Mouse (Mus musculus) CH12.LX (cell line): ENCODE measurements around the gene Ganc. TPM values are rescaled to one million over a fixed set of nuclear protein-coding genes. Genes with fewer than 3 reads are reported as not detected.

Source experiments
- DNase-seq: peaks from one replicate; pipeline ENCODE4 v3.0.0-alpha.2; 2013; ENCODE audit errors: extremely low read depth
- H3K27ac ChIP-seq: 2 replicates; pipeline ENCODE4 v1.5.1; 2012; ENCODE audit warnings: low read depth, mild to moderate bottlenecking, control low read depth, moderate library complexity; ENCODE audit not compliant: insufficient read depth
- H3K27me3 ChIP-seq: replicated peaks from 2 replicates; pipeline ENCODE3; 2012; ENCODE audit warnings: inconsistent platforms
- H3K36me3 ChIP-seq, 2 experiments: replicated peaks in 1 of 2; 2 replicates each; pipeline versions ENCODE3 to v1.6.1; 2012; ENCODE audit warnings: inconsistent platforms in 1 of 2, low read length in 1 of 2, mild to moderate bottlenecking in 1 of 2, mixed read lengths in 1 of 2, moderate library complexity in 1 of 2; ENCODE audit not compliant: control insufficient read depth in 1 of 2, insufficient read depth in 1 of 2
- H3K4me1 ChIP-seq, 2 experiments: 2 replicates each; pipeline ENCODE4 v1.6.1; 2012; ENCODE audit warnings: inconsistent platforms in 1 of 2, moderate library complexity in 1 of 2; ENCODE audit not compliant: insufficient read depth in 2 of 2, control insufficient read depth in 1 of 2
- H3K4me2 ChIP-seq: 2 replicates; pipeline ENCODE4 v1.6.1; 2012; ENCODE audit warnings: low read depth, mild to moderate bottlenecking, control low read depth; ENCODE audit not compliant: poor library complexity, insufficient read depth, severe bottlenecking
- H3K4me3 ChIP-seq, 3 experiments: fragments of 150-350 bp in 1 of 3; sonication (generic) in 1 of 3; replicated peaks in 1 of 3; 2 replicates each; pipeline versions ENCODE3 to v1.5.1; 2011 to 2012; ENCODE audit warnings: low read depth in 2 of 3, low read length in 2 of 3, mild to moderate bottlenecking in 2 of 3, moderate library complexity in 2 of 3, control low read depth in 1 of 3, improper control_type of control experiment in 1 of 3, inconsistent platforms in 1 of 3, mixed read lengths in 1 of 3; ENCODE audit not compliant: poor library complexity in 1 of 3
- H3K79me2 ChIP-seq: replicated peaks from 2 replicates; pipeline ENCODE4 v1.6.1; 2012; ENCODE audit warnings: mild to moderate bottlenecking, moderate library complexity; ENCODE audit not compliant: control insufficient read depth, poor library complexity, insufficient read depth, severe bottlenecking; ENCODE audit errors: extremely low read depth
- H3K9ac ChIP-seq: 2 replicates; pipeline ENCODE4 v1.6.1; 2012; ENCODE audit warnings: low read depth, mild to moderate bottlenecking, control low read depth, moderate library complexity; ENCODE audit not compliant: insufficient read depth
- H3K9me3 ChIP-seq: replicated peaks from 2 replicates; pipeline ENCODE3; 2012; ENCODE audit warnings: low read length, inconsistent platforms, mixed read lengths
- BHLHE40 ChIP-seq: IDR thresholded peaks from 2 replicates; pipeline ENCODE4 v1.6.1; 2011; ENCODE audit warnings: mild to moderate bottlenecking, low read depth, low read length, improper control_type of control experiment
- CHD1 ChIP-seq: IDR thresholded peaks from 2 replicates; pipeline ENCODE4 v1.6.1; 2012; ENCODE audit warnings: low read depth, low read length, improper control_type of control experiment, inconsistent platforms
- CHD2 ChIP-seq: IDR thresholded peaks from 2 replicates; pipeline ENCODE4 v1.6.1; 2011; ENCODE audit warnings: low read length, improper control_type of control experiment
- CTCF ChIP-seq, 2 experiments: IDR thresholded peaks in 1 of 2; conservative IDR thresholded peaks in 1 of 2; 2 replicates each; pipeline ENCODE4 v1.5.1; 2011 to 2012; ENCODE audit warnings: low read depth in 2 of 2, low read length in 2 of 2, improper control_type of control experiment in 1 of 2, inconsistent platforms in 1 of 2, mild to moderate bottlenecking in 1 of 2, moderate library complexity in 1 of 2
- E2F4 ChIP-seq: IDR thresholded peaks from 2 replicates; pipeline ENCODE4 v1.6.1; 2011; ENCODE audit warnings: low read depth, low read length, improper control_type of control experiment; ENCODE audit not compliant: insufficient replicate concordance
- ELF1 ChIP-seq: IDR thresholded peaks from 2 replicates; pipeline ENCODE4 v1.6.1; 2014; ENCODE audit warnings: low read depth, mild to moderate bottlenecking, inconsistent platforms, low read length, improper control_type of control experiment
- ETS1 ChIP-seq: conservative IDR thresholded peaks from 2 replicates; pipeline ENCODE4 v1.6.1; 2012; ENCODE audit warnings: low read depth, mild to moderate bottlenecking, inconsistent platforms, low read length, improper control_type of control experiment, moderate library complexity
- GABPA ChIP-seq: IDR thresholded peaks from 2 replicates; pipeline ENCODE4 v1.6.1; 2012; ENCODE audit warnings: low read depth, low read length, improper control_type of control experiment, inconsistent platforms; ENCODE audit not compliant: insufficient replicate concordance
- HCFC1 ChIP-seq: IDR thresholded peaks from 2 replicates; pipeline ENCODE4 v1.6.1; 2012; ENCODE audit warnings: low read depth, mild to moderate bottlenecking, inconsistent platforms, low read length, improper control_type of control experiment
- IRF4 ChIP-seq: IDR thresholded peaks from 2 replicates; pipeline ENCODE4 v1.6.1; 2014; ENCODE audit warnings: low read depth, mild to moderate bottlenecking, inconsistent platforms, low read length, improper control_type of control experiment
- MAFK ChIP-seq: IDR thresholded peaks from 2 replicates; pipeline ENCODE4 v1.6.1; 2011; ENCODE audit warnings: low read length, improper control_type of control experiment; ENCODE audit not compliant: insufficient replicate concordance
- MAX ChIP-seq: IDR thresholded peaks from 2 replicates; pipeline ENCODE4 v1.6.1; 2011; ENCODE audit warnings: low read length, improper control_type of control experiment
- MAZ ChIP-seq: IDR thresholded peaks from 2 replicates; pipeline ENCODE4 v1.6.1; 2012; ENCODE audit warnings: low read depth, mild to moderate bottlenecking, inconsistent platforms, low read length, improper control_type of control experiment, moderate library complexity
- MEF2A ChIP-seq: IDR thresholded peaks from 2 replicates; pipeline ENCODE4 v1.6.1; 2014; ENCODE audit warnings: low read depth, mild to moderate bottlenecking, inconsistent platforms, low read length, improper control_type of control experiment, borderline replicate concordance
- MXI1 ChIP-seq: IDR thresholded peaks from 2 replicates; pipeline ENCODE4 v1.6.1; 2011; ENCODE audit warnings: mild to moderate bottlenecking, low read depth, low read length, improper control_type of control experiment
- MYC ChIP-seq: IDR thresholded peaks from 2 replicates; pipeline ENCODE4 v1.6.1; 2011; ENCODE audit warnings: low read depth, mild to moderate bottlenecking, improper control_type of control experiment, low read length
- NELFE ChIP-seq: IDR thresholded peaks from 2 replicates; pipeline ENCODE4 v1.6.1; 2011; ENCODE audit warnings: low read depth, low read length, improper control_type of control experiment
- NRF1 ChIP-seq: IDR thresholded peaks from 2 replicates; pipeline ENCODE4 v1.6.1; 2014; ENCODE audit warnings: low read depth, mild to moderate bottlenecking, inconsistent platforms, low read length, improper control_type of control experiment, moderate library complexity
- PAX5 ChIP-seq: IDR thresholded peaks from 2 replicates; pipeline ENCODE4 v1.6.1; 2012; ENCODE audit warnings: low read length, inconsistent platforms, mixed read lengths
- POLR2A ChIP-seq: IDR thresholded peaks from 2 replicates; pipeline ENCODE4 v1.6.1; 2011; ENCODE audit warnings: low read depth, mild to moderate bottlenecking, improper control_type of control experiment, low read length
- RAD21 ChIP-seq: IDR thresholded peaks from 2 replicates; pipeline ENCODE4 v1.6.1; 2011; ENCODE audit warnings: low read depth, mild to moderate bottlenecking, low read length, improper control_type of control experiment, moderate library complexity
- RCOR1 ChIP-seq: conservative IDR thresholded peaks from 2 replicates; pipeline ENCODE4 v1.6.1; 2012; ENCODE audit warnings: low read depth, mild to moderate bottlenecking, inconsistent platforms, low read length, improper control_type of control experiment
- SIN3A ChIP-seq: IDR thresholded peaks from 2 replicates; pipeline ENCODE4 v1.6.1; 2012; ENCODE audit warnings: low read length, improper control_type of control experiment, inconsistent platforms
- SMC3 ChIP-seq: IDR thresholded peaks from 2 replicates; pipeline ENCODE4 v1.6.1; 2011; ENCODE audit warnings: low read depth, low read length, improper control_type of control experiment
- TBP ChIP-seq: conservative IDR thresholded peaks from 2 replicates; pipeline ENCODE4 v1.6.1; 2011; ENCODE audit warnings: low read depth, low read length, improper control_type of control experiment
- TCF12 ChIP-seq: IDR thresholded peaks from 2 replicates; pipeline ENCODE4 v1.6.1; 2014; ENCODE audit warnings: low read depth, mild to moderate bottlenecking, inconsistent platforms, low read length, improper control_type of control experiment
- UBTF ChIP-seq: IDR thresholded peaks from 2 replicates; pipeline ENCODE4 v1.6.1; 2012; ENCODE audit warnings: low read depth, mild to moderate bottlenecking, inconsistent platforms, low read length, improper control_type of control experiment, moderate library complexity
- USF1 ChIP-seq: IDR thresholded peaks from 2 replicates; pipeline ENCODE4 v1.6.1; 2014; ENCODE audit warnings: low read depth, mild to moderate bottlenecking, inconsistent platforms, low read length, improper control_type of control experiment
- USF2 ChIP-seq: conservative IDR thresholded peaks from 2 replicates; pipeline ENCODE4 v1.6.1; 2011; ENCODE audit warnings: low read depth, low read length, improper control_type of control experiment
- ZC3H11A ChIP-seq: IDR thresholded peaks from 2 replicates; pipeline ENCODE4 v1.6.1; 2012; ENCODE audit warnings: low read depth, mild to moderate bottlenecking, inconsistent platforms, low read length, improper control_type of control experiment
- ZKSCAN1 ChIP-seq: IDR thresholded peaks from 2 replicates; pipeline ENCODE4 v1.6.1; 2012; ENCODE audit warnings: low read depth, inconsistent platforms, low read length, improper control_type of control experiment, borderline replicate concordance
- ZMIZ1 ChIP-seq: IDR thresholded peaks from 2 replicates; pipeline ENCODE4 v1.6.1; 2012; ENCODE audit warnings: low read depth, mild to moderate bottlenecking, inconsistent platforms, low read length, improper control_type of control experiment
- dilution Hi-C: fragments of 300-500 bp; cut with MboI; formaldehyde crosslinking; loops from 2 replicates; pipeline ENCODE4 v1.14.3; 2020; ENCODE audit warnings: low sequenced_read_pairs; ENCODE audit not compliant: extremely low pct_unique_long_range_greater_than_20kb, extremely low pct_ligation_motif_present
- in situ Hi-C: fragments of 300-500 bp; cut with MboI; formaldehyde crosslinking; loops from 3 replicates; pipeline ENCODE4 v1.14.3; 2019; ENCODE audit warnings: low sequenced_read_pairs, low pct_ligation_motif_present, low pct_unique_long_range_greater_than_20kb, mixed read lengths
- polyA plus RNA-seq: library from polyadenylated mRNA; unstranded; fragments of >175 nt; gene quantifications from 2 replicates; pipeline ENCODE4 v1.2.1, GENCODE M21; 2012; ENCODE audit warnings: low read depth; ENCODE audit not compliant: insufficient read length
- total RNA-seq, 2 experiments: library from RNA; depleted of rRNA; stranded (reverse); fragments of 300-350 nt in 1 of 2; fragments of >200 nt in 1 of 2; gene quantifications; 2 replicates each; pipeline ENCODE4 v1.2.3; 2012 to 2014

Ganc gene
- total and polyA plus RNA-seq, 3 experiments: 7.0 to 9.6 (median 9.5) TPM

DNA sequence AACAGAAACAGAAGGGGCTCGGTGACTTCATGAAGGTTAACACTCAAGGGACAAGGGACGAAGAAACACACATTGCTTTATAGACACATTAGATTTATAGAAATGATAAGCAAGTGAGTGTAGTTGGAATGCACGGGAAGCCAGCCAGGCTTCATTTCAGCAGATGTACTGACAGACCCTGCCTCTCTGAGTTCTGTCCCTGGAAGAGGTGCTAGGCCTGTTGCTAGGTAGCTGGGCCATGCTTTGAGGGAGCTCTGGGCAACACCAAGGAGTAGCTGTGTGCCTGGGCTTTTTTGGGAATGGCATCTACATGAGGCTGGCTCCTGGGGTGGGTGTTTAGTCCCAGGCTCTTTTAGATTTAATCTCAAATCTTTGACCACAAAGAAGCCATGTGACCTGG, 92.8 kb downstream of the Ganc start:
- Histone ChIP-seq H3K4me2 (no peak overlapping the region), H3K79me2 (no peaks in the 10 kb centered on the region), H3K27ac (no peak overlapping the region), H3K9ac (no peak overlapping the region), H3K36me3 (peaks cover 0 to 28% of the 10 kb centered on the region in 2 experiments), H3K27me3 (no peaks in the 10 kb centered on the region), H3K9me3 (no peaks in the 10 kb centered on the region), H3K4me1 (peaks cover 20 to 32% of the 10 kb centered on the region in 2 experiments), H3K4me3 (no peak overlapping the region)
- DNase-seq: no peak
- dilution Hi-C loops: no loop called here
- TF ChIP-seq SIN3A: no peak
- no peak for TF ChIP-seq CHD2
- no peak for TF ChIP-seq USF2
- TF ChIP-seq POLR2A: no peak
- no peak for TF ChIP-seq ZKSCAN1
- no peak for TF ChIP-seq PAX5
- TF ChIP-seq NRF1: no peak
- no peak for TF ChIP-seq MYC
- TF ChIP-seq RCOR1: no peak
- no peak for TF ChIP-seq UBTF
- TF ChIP-seq RAD21: no peak
- in situ Hi-C loops: no loop called here

DNA sequence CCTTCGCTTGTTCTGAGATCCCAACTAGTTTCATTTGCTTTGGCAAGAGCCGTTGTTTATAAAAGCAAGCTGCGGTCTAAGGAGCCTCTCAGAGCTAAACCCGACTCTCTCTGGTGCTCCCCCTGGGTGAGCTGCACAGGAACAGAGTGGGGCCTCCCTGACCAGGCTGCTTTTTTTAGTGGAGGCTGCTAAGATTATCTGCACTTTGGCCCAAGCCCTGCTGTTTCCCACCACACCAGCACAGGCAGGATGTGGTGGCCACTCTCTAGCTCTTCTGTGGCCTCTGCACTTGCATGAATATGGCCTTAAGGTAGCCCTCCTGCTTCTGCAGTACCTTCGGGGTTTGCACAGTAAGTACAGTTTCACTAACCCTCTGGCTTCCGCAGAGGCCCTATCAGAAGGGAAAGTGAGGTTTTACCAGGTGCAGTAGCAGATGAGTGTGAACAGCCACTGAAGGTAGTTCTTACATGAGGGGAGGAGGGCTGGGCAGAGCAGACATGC, 96.3 kb downstream of the Ganc start:
- Histone ChIP-seq H3K9me3 (no peaks in the 10 kb centered on the region), H3K27me3 (no peaks in the 10 kb centered on the region), H3K36me3 (peaks cover 7 to 42% of the 10 kb centered on the region in 2 experiments), H3K27ac (peak overlapping the region; percentile 63), H3K79me2 (no peaks in the 10 kb centered on the region), H3K9ac (no peak overlapping the region), H3K4me1 (peaks cover 34 to 56% of the 10 kb centered on the region in 2 experiments), H3K4me3 (no peak overlapping the region), H3K4me2 (peak overlapping the region; percentile 89)
- in situ Hi-C loops: no loop called here
- dilution Hi-C loops: no loop called here
- peak; percentile 88 for DNase-seq
- no peak for TF ChIP-seq GABPA
- peak; percentile 92 for TF ChIP-seq MEF2A
- no peak for TF ChIP-seq USF1
- TF ChIP-seq MAFK: peak; percentile 53; the same call in 1 of the 2 replicates
- peak; percentile 87 for TF ChIP-seq TCF12
- TF ChIP-seq CHD2: 0 out of 2 replicates have a peak, but pooled peaks have one; percentile 13
- no peak for TF ChIP-seq ZC3H11A
- no peak for TF ChIP-seq PAX5
- TF ChIP-seq SMC3: no peak; the same call in 1 of the 2 replicates
- TF ChIP-seq IRF4: peak; percentile 49; the same call in 1 of the 2 replicates
- TF ChIP-seq NRF1: no peak
- TF ChIP-seq HCFC1: no peak
- 0 out of 2 replicates have a peak, but pooled peaks have one; percentile 13 for TF ChIP-seq ELF1
- TF ChIP-seq ETS1: peak; percentile 65
- TF ChIP-seq NELFE: 0 out of 2 replicates have a peak, but pooled peaks have one; percentile 17
- TF ChIP-seq MAX: no peak
- TF ChIP-seq TBP: no peak
- no peak for TF ChIP-seq CTCF (conservative IDR thresholded peaks at IDR 0.05 in 1 of 2, IDR thresholded peaks at IDR 0.05 in 1 of 2; ENCODE audit: low read depth in 2 of 2, low read length in 2 of 2)
- TF ChIP-seq CHD1: no peak
- TF ChIP-seq MXI1: no peak
- TF ChIP-seq USF2: no peak
- peak; percentile 32; the same call in 1 of the 2 replicates for TF ChIP-seq RCOR1
- no peak for TF ChIP-seq MYC
- no peak for TF ChIP-seq E2F4
- TF ChIP-seq BHLHE40: peak; percentile 71
- TF ChIP-seq ZKSCAN1: no peak; the same call in 1 of the 2 replicates
- TF ChIP-seq MAZ: no peak
- TF ChIP-seq POLR2A: no peak; the same call in 1 of the 2 replicates
- no peak for TF ChIP-seq ZMIZ1
